Mouse (Mus musculus): ENCODE measurements around the gene Clmn.

DNA sequence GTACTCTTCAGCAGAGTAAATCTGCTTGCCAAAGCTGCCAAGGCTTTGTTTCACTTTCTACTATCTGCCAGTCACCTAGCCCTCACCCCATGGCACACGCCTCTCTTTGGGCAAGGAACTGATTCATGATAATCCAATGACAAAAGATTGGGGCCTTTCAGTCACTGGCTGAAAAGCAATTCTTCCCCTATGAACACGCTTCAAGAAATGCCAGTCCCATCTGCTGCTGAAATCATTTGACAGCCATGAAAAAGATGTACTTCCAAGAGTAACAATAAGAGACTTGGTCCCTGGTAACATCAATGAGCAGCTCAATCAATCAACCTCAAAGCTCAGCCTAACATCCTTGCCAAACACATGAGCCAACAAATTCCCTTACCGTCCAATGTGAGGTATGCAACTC, 128.9 kb downstream of the Clmn start:
- TF ChIP-seq POLR2A (IDR thresholded peaks at IDR 0.05; ENCODE audit: low read depth, low read length) (no peak), CTCF (IDR thresholded peaks at IDR 0.05; ENCODE audit: extremely low read depth, insufficient read depth, insufficient read length, insufficient replicate concordance) (no peak)

All from spleen, adult 2 months (tissue).